ENCODE assay signal across 33 mouse cellular contexts in genomic region chr8:27955000-27955399, GRCm38 (mm10).
"Had no signal": no experiment of that assay in that cellular context is flagged by ENCODE, and none has a peak within 500 bp of the region (broad histone marks: within the 10 kb centered on the region; RNA-seq: fewer than 3 reads in every experiment).

No protein-coding gene starts in this region.

- H3K27me3 ChIP-seq: heart, embryonic 12.5 days; heart, embryonic 13.5 days; heart, embryonic 15.5 days; hindbrain, embryonic 12.5 days; hindbrain, embryonic 15.5 days; kidney, embryonic 15.5 days had no signal

- H3K4me3 ChIP-seq: heart, adult 2 months; heart, embryonic 10.5 days; heart, embryonic 12.5 days; heart, embryonic 13.5 days; heart, embryonic 15.5 days; hindbrain, embryonic 10.5 days; hindbrain, embryonic 12.5 days; hindbrain, embryonic 15.5 days; kidney, embryonic 15.5 days; layer of hippocampus, adult 2 months; left cerebral cortex, adult 2 months had no signal

- ATAC-seq: hindbrain, embryonic 16.5 days; hindbrain, postnatal 0 days; inflammation-experienced regulatory T-cells, adult 6 months had no signal

- H3K4me2 ChIP-seq: heart, embryonic 11.5 days; heart, embryonic 12.5 days; heart, embryonic 13.5 days; heart, embryonic 15.5 days; hindbrain, embryonic 12.5 days; hindbrain, embryonic 14.5 days; hindbrain, embryonic 15.5 days; kidney, embryonic 15.5 days had no signal

- H3K9ac ChIP-seq: heart, embryonic 12.5 days; heart, embryonic 13.5 days; heart, embryonic 15.5 days; hindbrain, embryonic 12.5 days; hindbrain, embryonic 14.5 days; hindbrain, embryonic 15.5 days; kidney, embryonic 15.5 days had no signal

- H3K4me1 ChIP-seq: heart, embryonic 10.5 days; heart, embryonic 12.5 days; heart, embryonic 13.5 days; heart, embryonic 15.5 days; hindbrain, embryonic 10.5 days; hindbrain, embryonic 12.5 days; hindbrain, embryonic 15.5 days; kidney, embryonic 15.5 days had no signal

- H3K27ac ChIP-seq: heart, adult 2 months; heart, embryonic 10.5 days; heart, embryonic 13.5 days; heart, embryonic 15.5 days; hindbrain, embryonic 10.5 days; hindbrain, embryonic 12.5 days; hindbrain, embryonic 14.5 days; hindbrain, embryonic 15.5 days; hindbrain, postnatal 0 days; kidney, embryonic 15.5 days; kidney, postnatal 0 days; layer of hippocampus, adult 2 months; left cerebral cortex, adult 2 months had no signal

- H3K36me3 ChIP-seq: heart, embryonic 10.5 days; heart, embryonic 12.5 days; heart, embryonic 13.5 days; heart, embryonic 15.5 days; hindbrain, embryonic 10.5 days; hindbrain, embryonic 12.5 days; hindbrain, embryonic 15.5 days; kidney, embryonic 15.5 days had no signal

- H3K9me3 ChIP-seq: heart, embryonic 10.5 days; heart, embryonic 12.5 days; heart, embryonic 15.5 days; hindbrain, embryonic 10.5 days; hindbrain, embryonic 15.5 days; kidney, embryonic 15.5 days had no signal

- DNase-seq: heart, adult 2 months; heart, postnatal 10 days; heart, postnatal 14 days; heart, postnatal 36 days; heart, postnatal 4 days; kidney, adult 11 months; kidney, adult 18-20 months; kidney, adult 2 months; kidney, adult 8-10 months; kidney, adult 9 months; kidney, postnatal 10 days; kidney, postnatal 14 days; kidney, postnatal 25 days; kidney, postnatal 36 days; kidney, postnatal 4 days; layer of hippocampus, adult 9-11 months; layer of hippocampus, postnatal 36 days had no signal
